Comparison of ENCODE assay signal across 7 mouse cellular contexts in the genomic region with DNA sequence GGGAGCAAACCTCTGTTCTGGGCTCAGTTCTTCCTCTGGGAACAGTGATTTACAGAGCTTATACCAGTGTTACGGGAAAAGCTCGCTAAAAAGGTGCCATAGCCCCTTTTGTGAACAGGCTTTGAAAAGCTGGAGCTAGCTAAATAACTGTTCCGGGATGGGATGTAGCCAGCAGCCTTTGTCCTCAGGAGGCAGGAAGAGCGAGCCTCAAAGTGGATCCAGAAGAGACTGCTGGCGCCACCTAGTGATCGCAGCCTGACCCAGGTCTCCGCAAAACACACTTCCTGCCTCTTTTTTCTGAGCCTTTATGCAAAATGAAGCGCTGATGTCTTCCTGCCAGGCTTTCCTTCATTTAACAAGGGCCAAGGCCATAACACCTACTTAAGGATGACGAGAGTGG. TPM values are rescaled to one million over a fixed set of nuclear protein-coding genes. Genes with fewer than 3 reads are reported as not detected.
DNase-seq lines count a peak whose midpoint lies in the region; ATAC-seq and TF ChIP-seq lines count a peak whose summit lies in the region.

No protein-coding gene starts in this region.

- ATAC-seq in intestine, postnatal 0 days: peak; percentile 36; the same call in 1 of the 2 replicates
- peak; percentile 68 for ATAC-seq in midbrain, embryonic 12.5 days (ENCODE audit: low FRiP score, low read depth)

- peak overlapping the region; percentile 46 for H3K4me3 ChIP-seq in intestine, postnatal 0 days (ENCODE audit: low read depth, low read length)
- H3K4me3 ChIP-seq in midbrain, embryonic 12.5 days: peak overlapping the region; percentile 36
- peak overlapping the region; percentile 64 for H3K4me3 ChIP-seq in small intestine, adult 2 months (ENCODE audit: low read depth, low read length)

- WGBS in intestine, postnatal 0 days: under 1% methylated on average over 9 of the region's 9 CpGs
- 1% methylated on average over 9 of the region's 9 CpGs for WGBS in midbrain, embryonic 12.5 days
- 2% methylated on average over 9 of the region's 9 CpGs for WGBS in small intestine, adult 2 months

- intact Hi-C loops in left cerebral cortex, postnatal 4 days (cut with DNase I): no loop called here

- TF ChIP-seq POLR2A in small intestine, adult 2 months (IDR thresholded peaks at IDR 0.05; ENCODE audit: low read depth, low read length): peak; percentile 29; the same call in 1 of the 2 replicates

- H3K4me1 ChIP-seq in intestine, postnatal 0 days (replicated peaks; ENCODE audit: control insufficient read depth, insufficient read depth, low read length): no peaks in the 10 kb centered on the region
- H3K4me1 ChIP-seq in midbrain, embryonic 12.5 days: peaks cover 32% of the 10 kb centered on the region
- peaks cover 10% of the 10 kb centered on the region for H3K4me1 ChIP-seq in small intestine, adult 2 months (ENCODE audit: control insufficient read depth, insufficient read depth, insufficient read length, low read length)

- peak overlapping the region; percentile 81 for H3K4me2 ChIP-seq in intestine, postnatal 0 days (replicated peaks; ENCODE audit: low read depth)
- peak overlapping the region; percentile 57 for H3K4me2 ChIP-seq in midbrain, embryonic 12.5 days (replicated peaks)

- peak; percentile 97 for TF ChIP-seq CTCF in intestine, postnatal 0 days (IDR thresholded peaks at IDR 0.05; ENCODE audit: low read depth)
- peak; percentile 91 for TF ChIP-seq CTCF in small intestine, adult 2 months (IDR thresholded peaks at IDR 0.05; ENCODE audit: extremely low read depth, insufficient read length, insufficient replicate concordance, low read depth, low read length)

- H3K36me3 ChIP-seq in intestine, postnatal 0 days (ENCODE audit: control insufficient read depth, insufficient read depth): peaks cover 35% of the 10 kb centered on the region
- peaks cover 18% of the 10 kb centered on the region for H3K36me3 ChIP-seq in midbrain, embryonic 12.5 days
- peaks cover 35% of the 10 kb centered on the region for H3K36me3 ChIP-seq in small intestine, adult 2 months (ENCODE audit: control insufficient read depth, insufficient read depth, low read length)

- H3K9me3 ChIP-seq in intestine, postnatal 0 days (ENCODE audit: control insufficient read depth): no peaks in the 10 kb centered on the region
- no peaks in the 10 kb centered on the region for H3K9me3 ChIP-seq in midbrain, embryonic 12.5 days

- peak overlapping the region; percentile 47 for H3K27ac ChIP-seq in intestine, postnatal 0 days (ENCODE audit: low read depth, low read length)
- H3K27ac ChIP-seq in midbrain, embryonic 12.5 days (replicated peaks): peak overlapping the region; percentile 96
- peak overlapping the region; percentile 98 for H3K27ac ChIP-seq in small intestine, adult 2 months (ENCODE audit: insufficient read depth, low read depth, low read length)

- H3K9ac ChIP-seq in intestine, postnatal 0 days (ENCODE audit: low read depth, low read length): 0 out of 2 replicates have a peak overlapping the region, but pooled peaks have one; percentile 31
- H3K9ac ChIP-seq in midbrain, embryonic 12.5 days (replicated peaks): peak overlapping the region; percentile 75

- peak; percentile 89 for DNase-seq in adrenal gland, adult 2 months
- peak; percentile 82 for DNase-seq in embryo, embryonic 11.5 days (ENCODE audit: low read depth, low spot score)
- peak; percentile 75 to 92 for DNase-seq in gastrocnemius, postnatal 4 days (ENCODE audit: low spot score in 2 of 2)
- peak; percentile 92 for DNase-seq in left cerebral cortex, postnatal 4 days

- no peaks in the 10 kb centered on the region for H3K27me3 ChIP-seq in intestine, postnatal 0 days (replicated peaks; ENCODE audit: control insufficient read depth, insufficient read depth, low read length)
- H3K27me3 ChIP-seq in midbrain, embryonic 12.5 days: no peaks in the 10 kb centered on the region
- no peaks in the 10 kb centered on the region for H3K27me3 ChIP-seq in small intestine, adult 2 months (ENCODE audit: control insufficient read depth, insufficient read depth, low read length)

RNA-seq across cellular contexts. Expression of a gene that starts 2.3 kb away (rescaled TPM):
- 100 to 1,000 TPM; 255 to 264 TPM for total RNA-seq in adrenal gland, adult 2 months (2021)
- 64.9 and 105 TPM in 2 replicates for polyA plus RNA-seq in adrenal gland, adult 2 months (2012; rRNA removed)
- 100 to 1,000 TPM; 338 to 352 TPM for total RNA-seq in gastrocnemius, postnatal 4 days (2021)
- polyA plus RNA-seq in intestine, postnatal 0 days (2015; fragmentation: Nextera tagmentation; extraction: Ambion mirVana): 97.9 and 100 TPM in 2 replicates
- total RNA-seq in left cerebral cortex, postnatal 4 days (2021): 100 to 1,000 TPM; 249 TPM
- 406 and 413 TPM in 2 replicates for polyA plus RNA-seq in midbrain, embryonic 12.5 days (2016; fragmentation: Nextera tagmentation; extraction: Ambion mirVana)
- 37.7 and 57.2 TPM in 2 replicates for polyA plus RNA-seq in small intestine, adult 2 months (2012; rRNA removed)

RNA-seq across cellular contexts. Expression of a gene that starts 2.7 kb away (rescaled TPM):
- total RNA-seq in adrenal gland, adult 2 months (2021): 10 to 100 TPM; 17.2 to 20.9 TPM
- polyA plus RNA-seq in adrenal gland, adult 2 months (2012; rRNA removed): 11.2 and 12.6 TPM in 2 replicates
- 10 to 100 TPM; 13.3 to 14.0 TPM for total RNA-seq in gastrocnemius, postnatal 4 days (2021)
- polyA plus RNA-seq in intestine, postnatal 0 days (2015; fragmentation: Nextera tagmentation; extraction: Ambion mirVana): 76.4 and 83.9 TPM in 2 replicates
- 10 to 100 TPM; 25.5 to 29.9 TPM for total RNA-seq in left cerebral cortex, postnatal 4 days (2021)
- polyA plus RNA-seq in midbrain, embryonic 12.5 days (2016; fragmentation: Nextera tagmentation; extraction: Ambion mirVana): 22.9 and 25.0 TPM in 2 replicates
- polyA plus RNA-seq in small intestine, adult 2 months (2012; rRNA removed): 124 and 224 TPM in 2 replicates

RNA-seq across cellular contexts. Expression of a gene that starts 25.6 kb away (rescaled TPM):
- total RNA-seq in adrenal gland, adult 2 months (2021): 1 to 10 TPM; 7.0 to 9.8 TPM
- 7.1 and 9.0 TPM in 2 replicates for polyA plus RNA-seq in adrenal gland, adult 2 months (2012; rRNA removed)
- total RNA-seq in gastrocnemius, postnatal 4 days (2021): 1 to 10 TPM; 5.2 TPM
- 10.7 and 10.8 TPM in 2 replicates for polyA plus RNA-seq in intestine, postnatal 0 days (2015; fragmentation: Nextera tagmentation; extraction: Ambion mirVana)
- 10 to 100 TPM; 14.2 to 17.0 TPM for total RNA-seq in left cerebral cortex, postnatal 4 days (2021)
- 50.4 and 52.5 TPM in 2 replicates for polyA plus RNA-seq in midbrain, embryonic 12.5 days (2016; fragmentation: Nextera tagmentation; extraction: Ambion mirVana)
- polyA plus RNA-seq in small intestine, adult 2 months (2012; rRNA removed): 3.1 and 3.4 TPM in 2 replicates

RNA-seq across cellular contexts. Expression of a gene that starts 25.8 kb away (rescaled TPM):
- total RNA-seq in adrenal gland, adult 2 months (2021): 10 to 100 TPM; 14.7 to 24.6 TPM
- polyA plus RNA-seq in adrenal gland, adult 2 months (2012; rRNA removed): 34.1 and 37.2 TPM in 2 replicates
- total RNA-seq in gastrocnemius, postnatal 4 days (2021): 1 to 10 TPM; 6.5 to 8.3 TPM
- polyA plus RNA-seq in intestine, postnatal 0 days (2015; fragmentation: Nextera tagmentation; extraction: Ambion mirVana): 23.2 and 24.3 TPM in 2 replicates
- 10 to 100 TPM; 14.7 to 17.2 TPM for total RNA-seq in left cerebral cortex, postnatal 4 days (2021)
- 15.6 and 16.7 TPM in 2 replicates for polyA plus RNA-seq in midbrain, embryonic 12.5 days (2016; fragmentation: Nextera tagmentation; extraction: Ambion mirVana)
- 18.1 and 31.6 TPM in 2 replicates for polyA plus RNA-seq in small intestine, adult 2 months (2012; rRNA removed)

RNA-seq across cellular contexts. Expression of a gene that starts 31.2 kb away (rescaled TPM):
- total RNA-seq in adrenal gland, adult 2 months (2021): under 1 TPM; 0.17 to 0.79 TPM
- 0.18 and 0.26 TPM in 2 replicates for polyA plus RNA-seq in adrenal gland, adult 2 months (2012; rRNA removed)
- under 1 TPM; 0.41 to 0.66 TPM for total RNA-seq in gastrocnemius, postnatal 4 days (2021)
- 7.1 and 8.4 TPM in 2 replicates for polyA plus RNA-seq in intestine, postnatal 0 days (2015; fragmentation: Nextera tagmentation; extraction: Ambion mirVana)
- total RNA-seq in left cerebral cortex, postnatal 4 days (2021): 1 to 10 TPM; 1.3 to 1.8 TPM
- polyA plus RNA-seq in midbrain, embryonic 12.5 days (2016; fragmentation: Nextera tagmentation; extraction: Ambion mirVana): 0.33 and 0.54 TPM in 2 replicates
- polyA plus RNA-seq in small intestine, adult 2 months (2012; rRNA removed): 5.5 and 11.3 TPM in 2 replicates

Comparison
In these comparisons a context has a peak if more than half of its experiments do, and no peak if none do; other contexts are left out.
1. Peak in every context shown above with its lines: DNase-seq, ATAC-seq, H3K4me3 ChIP-seq and H3K27ac ChIP-seq.
2. H3K27ac ChIP-seq: peak in every context shown above with its lines; median percentile 98 in small intestine, adult 2 months; 96 in midbrain, embryonic 12.5 days; 47 in intestine, postnatal 0 days.